Mouse (Mus musculus): Measurements from ENCODE around the gene Mylip.

Mylip gene
- long read RNA-seq, experiment 1, partial matches to known transcripts: 1 of 2 reads
- long read RNA-seq, experiment 1, other reads (novel, unspliced or antisense): 0 of 2 reads
- long read RNA-seq, experiment 2: 0 reads

- intact Hi-C loops (cut with DNase I): loop anchor here (5.0 kb wide), 1 partner anchor 357 kb away; no protein-coding TSS in a partner anchor
These were observed at the start of gene Mylip for GRCm38 (mm10) chr13:45389448-45390311. Mylip (plus strand) TSS chr13:45389742.

DNA sequence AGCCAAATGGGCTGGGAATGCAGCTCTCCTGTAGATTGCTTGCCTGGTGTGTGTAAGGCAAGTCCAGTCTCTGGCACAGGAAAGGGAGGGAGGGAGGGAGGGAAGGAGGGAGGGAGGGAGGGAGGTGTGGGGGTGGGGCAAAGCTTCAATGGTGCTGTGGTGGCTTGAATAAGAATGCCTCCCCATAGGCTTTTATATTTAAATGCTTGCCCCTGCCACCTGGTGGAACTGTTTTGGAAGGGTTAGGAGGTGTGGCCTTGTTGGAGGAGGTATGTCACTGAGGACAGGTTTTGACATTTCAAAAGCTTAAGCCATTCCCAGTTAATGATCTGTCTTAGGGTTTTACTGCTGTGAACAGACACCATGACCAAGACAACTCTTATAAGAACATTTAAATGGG is 47.6 kb upstream of the Mylip start:
- intact Hi-C loops (cut with DNase I): no loop called here

- intact Hi-C loops (cut with DNase I): no loop called here
These were observed 46.0 kb upstream of the Mylip start for GRCm38 (mm10) chr13:45343541-45343940.

DNA sequence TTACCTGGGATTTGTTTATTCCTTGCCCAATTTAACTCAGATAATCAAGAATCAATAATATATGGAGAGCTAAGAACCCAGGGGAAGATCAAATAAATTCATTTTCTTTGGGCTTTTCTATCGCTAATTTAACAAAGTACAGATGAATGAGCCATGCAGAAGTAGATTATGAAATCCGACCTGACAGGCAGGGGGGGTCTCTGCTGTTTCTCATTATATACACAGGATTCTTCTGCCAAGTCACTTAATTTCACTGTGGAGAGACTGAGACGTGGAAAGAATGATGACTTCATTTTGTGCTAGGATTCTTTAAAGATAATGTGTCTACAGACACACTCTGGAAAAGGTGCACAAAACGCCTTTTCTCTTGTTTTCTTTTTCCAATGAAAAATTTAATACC is 45.6 kb upstream of the Mylip start:
- intact Hi-C loops (cut with DNase I): no loop called here

DNA sequence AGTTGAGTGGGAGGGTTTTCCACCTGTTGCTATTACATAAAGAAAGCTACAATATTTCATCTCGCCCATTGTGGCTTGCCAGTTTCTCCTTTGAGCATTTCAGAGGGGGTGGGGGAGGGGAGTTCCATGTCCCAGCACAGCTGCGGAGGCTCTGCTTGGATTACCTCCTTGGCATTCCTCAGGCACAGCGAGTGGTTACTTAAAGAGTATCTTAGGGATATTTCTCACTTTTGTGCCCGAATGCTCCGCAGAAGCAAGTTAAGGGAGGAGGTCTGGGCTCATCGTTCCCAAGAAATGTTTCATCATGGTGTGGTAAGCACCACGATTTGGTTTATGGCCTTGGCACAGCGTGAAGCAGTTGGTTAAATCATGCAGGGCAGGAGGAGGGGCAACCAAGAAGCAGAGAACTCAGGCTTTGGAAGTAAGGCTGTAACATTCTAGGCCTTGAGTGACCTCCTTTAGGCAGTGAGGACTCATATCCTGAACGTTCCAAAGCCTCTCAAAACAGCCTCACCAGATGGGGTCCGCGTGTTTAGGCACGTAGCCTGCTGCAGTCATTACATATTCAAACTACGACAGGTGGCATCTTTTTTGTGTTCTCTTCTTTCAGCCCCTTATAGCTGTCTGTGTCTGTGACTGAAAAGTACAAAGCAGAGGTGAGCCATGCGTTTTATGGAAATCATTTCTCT is 43.9 kb upstream of the Mylip start:
- intact Hi-C loops (cut with DNase I): no loop called here

- intact Hi-C loops (cut with DNase I): no loop called here
These were observed 38.1 kb upstream of the Mylip start for GRCm38 (mm10) chr13:45351483-45351882.

DNA sequence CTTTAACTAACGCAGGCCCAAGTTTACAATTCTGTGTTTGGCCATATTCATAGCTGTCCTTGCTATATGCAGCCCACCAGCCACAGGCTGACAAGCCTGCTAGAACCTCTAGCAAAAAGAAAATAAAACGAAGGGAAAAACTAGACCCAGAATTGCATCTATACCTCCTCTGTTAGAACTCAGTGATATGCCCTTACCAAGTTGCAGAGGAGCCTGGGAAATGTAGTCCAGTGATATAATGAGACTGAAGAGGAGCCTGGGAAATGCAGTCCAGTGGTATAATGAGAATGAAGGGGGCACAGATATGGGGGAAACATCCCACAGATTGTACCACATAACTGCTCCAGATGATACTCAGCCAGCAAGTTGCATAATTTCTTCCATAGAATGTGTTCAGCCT is 34.7 kb upstream of the Mylip start:
- intact Hi-C loops (cut with DNase I): no loop called here

DNA sequence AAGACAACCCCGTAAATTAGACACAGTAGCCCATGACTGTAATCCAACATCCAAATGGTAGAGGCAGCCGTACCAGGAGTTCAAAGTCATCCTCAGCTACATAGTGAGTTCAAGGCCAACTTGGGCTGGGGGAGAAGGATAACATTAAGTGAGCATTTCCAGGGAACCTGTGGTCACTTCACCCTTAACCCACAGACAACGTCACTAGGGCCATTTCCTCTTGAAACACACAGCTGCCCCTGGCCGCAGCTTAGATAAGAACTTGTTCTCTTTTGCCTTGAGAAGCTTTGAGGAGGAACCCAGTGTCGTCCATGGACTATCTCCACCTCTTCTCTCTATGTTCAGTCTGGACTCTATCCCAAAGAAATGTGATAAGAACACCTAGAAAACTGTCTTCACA is 31.3 kb upstream of the Mylip start:
- intact Hi-C loops (cut with DNase I): no loop called here

- intact Hi-C loops (cut with DNase I): no loop called here
These were observed 30.7 kb upstream of the Mylip start for GRCm38 (mm10) chr13:45358676-45359323.

DNA sequence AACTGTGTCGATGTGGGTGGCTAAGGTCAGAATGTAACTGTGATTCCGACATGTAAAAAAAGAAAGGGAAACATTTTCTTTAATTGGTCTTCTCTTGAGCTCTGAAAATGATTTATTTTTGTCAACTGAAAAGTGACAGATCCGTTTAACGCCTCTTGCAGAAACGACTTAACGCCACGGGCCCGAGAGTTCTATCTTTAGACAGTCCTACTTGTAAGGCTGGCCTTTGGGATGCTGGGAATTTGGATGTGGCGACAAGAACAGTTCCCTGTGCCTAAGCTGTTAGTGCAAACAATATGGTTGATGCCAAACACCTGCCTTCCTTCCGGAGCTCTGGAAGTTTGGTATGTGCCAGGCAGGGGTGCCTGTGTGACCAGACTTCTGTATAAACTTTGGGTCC is 23.8 kb upstream of the Mylip start:
- intact Hi-C loops (cut with DNase I): no loop called here

DNA sequence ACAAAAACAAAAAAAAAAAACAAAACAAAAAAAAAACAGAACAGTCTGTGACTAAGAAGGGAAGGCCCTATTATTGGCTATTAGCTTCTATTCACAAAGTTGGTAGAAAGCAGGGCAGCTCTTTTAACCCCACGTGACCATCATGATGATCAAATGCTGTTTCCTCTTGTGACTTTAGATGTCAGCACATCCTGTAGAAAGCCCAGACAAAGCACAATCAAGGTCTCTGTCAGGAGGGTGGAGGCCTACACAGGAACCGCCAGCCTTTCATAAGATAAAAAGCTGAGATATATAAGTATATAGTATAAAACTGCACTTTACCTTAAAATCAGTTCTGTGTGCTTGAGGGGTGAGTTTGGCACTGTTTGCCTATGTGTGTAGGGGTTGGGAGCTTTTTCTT is 17.9 kb upstream of the Mylip start:
- intact Hi-C loops (cut with DNase I): no loop called here

GRCm38 (mm10) chr13:45372456-45372855 is 17.1 kb upstream of the Mylip start:
- intact Hi-C loops (cut with DNase I): no loop called here

GRCm38 (mm10) chr13:45374846-45375245 is 14.7 kb upstream of the Mylip start:
- intact Hi-C loops (cut with DNase I): no loop called here

DNA sequence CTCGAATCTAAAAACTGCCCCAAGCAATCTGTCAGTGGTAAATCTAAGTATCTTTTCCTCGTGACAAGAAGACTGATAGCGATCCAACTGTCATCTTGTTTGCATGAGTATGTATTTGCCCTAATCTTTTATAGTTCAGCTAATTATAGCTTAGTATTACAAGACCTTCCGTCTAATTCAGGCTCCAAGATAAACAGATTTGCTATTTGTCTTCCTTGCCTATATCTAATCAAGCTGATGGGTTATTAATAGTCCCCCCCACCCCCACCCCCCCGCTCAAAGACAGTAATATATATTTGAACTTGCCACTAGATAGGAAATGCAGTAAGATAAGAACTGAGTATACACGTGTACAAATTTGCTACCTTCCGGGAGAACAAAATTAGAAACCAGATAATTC is 7.3 kb upstream of the Mylip start:
- intact Hi-C loops (cut with DNase I): no loop called here

GRCm38 (mm10) chr13:45384636-45385035 is 4.9 kb upstream of the Mylip start:
- intact Hi-C loops (cut with DNase I): no loop called here

DNA sequence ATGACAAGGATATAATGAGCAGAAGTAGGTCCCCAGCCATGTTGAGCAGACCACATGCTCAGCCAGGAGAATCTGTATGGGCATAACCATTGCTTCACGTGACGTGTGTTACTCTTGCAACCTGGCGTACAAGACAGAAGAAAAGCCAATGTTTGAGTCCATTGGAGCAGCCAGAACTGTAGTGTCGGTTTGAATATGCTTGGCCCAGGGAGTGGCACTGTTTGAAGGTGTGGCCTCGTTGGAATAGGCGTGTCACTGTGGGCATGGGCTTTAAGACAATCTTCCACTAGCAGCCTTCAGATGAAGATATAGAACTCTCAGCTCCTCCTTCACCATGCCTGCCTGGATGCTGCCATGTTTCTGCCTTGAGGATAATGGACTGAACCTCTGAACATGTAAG is 4.0 kb upstream of the Mylip start:
- intact Hi-C loops (cut with DNase I): no loop called here

DNA sequence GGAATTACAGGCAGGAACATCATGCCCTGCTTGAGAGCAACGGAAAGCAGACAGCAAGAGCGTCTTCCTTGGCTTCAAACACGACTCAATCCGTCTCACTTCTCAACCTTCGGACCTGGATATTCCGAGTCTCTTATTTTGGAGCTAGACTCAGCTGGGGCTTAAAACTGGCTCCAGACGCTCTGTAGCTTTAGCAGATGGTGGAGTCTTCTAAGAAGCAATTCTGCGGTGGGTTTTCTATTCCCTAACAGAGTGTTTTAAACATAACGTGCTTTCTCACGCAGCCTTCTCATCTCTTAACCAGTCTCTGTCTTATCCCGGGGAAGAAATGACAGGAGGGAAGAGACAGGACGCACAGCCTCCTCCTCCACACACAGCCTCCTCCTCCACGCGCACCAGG is 3.3 kb upstream of the Mylip start:
- intact Hi-C loops (cut with DNase I): no loop called here

GRCm38 (mm10) chr13:45387231-45387630 is 2.3 kb upstream of the Mylip start:
- intact Hi-C loops (cut with DNase I): no loop called here

GRCm38 (mm10) chr13:45388254-45388805 is 1.2 kb upstream of the Mylip start:
- intact Hi-C loops (cut with DNase I): no loop called here

DNA sequence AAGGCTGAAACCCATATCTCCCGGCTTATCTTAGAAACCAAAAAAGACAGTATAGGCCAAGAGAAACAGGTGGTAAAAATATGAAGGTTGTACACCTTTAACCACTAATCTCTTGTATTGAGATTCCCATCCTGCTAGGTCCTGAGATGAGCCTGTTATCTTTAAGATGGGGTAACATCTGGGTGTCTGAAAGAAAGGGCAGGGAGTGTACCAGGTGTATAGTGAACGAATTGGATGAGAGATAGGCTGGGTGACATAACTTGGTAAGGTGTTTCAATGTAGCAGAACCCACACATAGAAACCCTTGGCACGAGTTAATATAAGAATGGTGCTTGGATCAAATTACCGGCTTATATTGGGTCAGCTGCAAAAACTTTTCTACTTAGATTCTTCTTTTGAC is 653 bp upstream of the Mylip start:
- intact Hi-C loops (cut with DNase I): no loop called here

- intact Hi-C loops (cut with DNase I): loop anchor here (5.0 kb wide), 1 partner anchor 358 kb away; no protein-coding TSS in a partner anchor
These were observed 895 bp downstream of the Mylip start for GRCm38 (mm10) chr13:45390312-45390961.

All from adrenal gland (tissue).